Mouse (Mus musculus) testis, adult 2 months (tissue): Measurements from ENCODE around the gene Clcn7. TPM values are rescaled to one million over a fixed set of nuclear protein-coding genes. Genes with fewer than 3 reads are reported as not detected.
A peak's percentile ranks its signal among the peaks of the same experiment; 100 is the strongest.

Experiments used
- H3K27ac ChIP-seq: fragments of 200-500 bp; 2 replicates; pipeline ENCODE4 v1.5.1; 2012; ENCODE audit warnings: low read depth, low read length; ENCODE audit not compliant: control insufficient read depth, insufficient read depth
- H3K27me3 ChIP-seq: fragments of 200-500 bp; 2 replicates; pipeline ENCODE4 v1.6.1; 2012; ENCODE audit warnings: mild to moderate bottlenecking, low read length, moderate library complexity; ENCODE audit not compliant: control insufficient read depth, insufficient read depth
- H3K36me3 ChIP-seq: fragments of 200-500 bp; 2 replicates; pipeline ENCODE4 v1.6.1; 2012; ENCODE audit warnings: mild to moderate bottlenecking, low read length; ENCODE audit not compliant: control insufficient read depth, insufficient read depth
- H3K4me1 ChIP-seq: fragments of 200-500 bp; 2 replicates; pipeline ENCODE4 v1.6.1; 2012; ENCODE audit warnings: low read length; ENCODE audit not compliant: control insufficient read depth, insufficient read depth
- H3K4me3 ChIP-seq: fragments of 200-500 bp; 2 replicates; pipeline ENCODE4 v1.5.1; 2012; ENCODE audit warnings: low read depth, mild to moderate bottlenecking, low read length, moderate library complexity, mixed read lengths; ENCODE audit not compliant: control insufficient read depth
- CTCF ChIP-seq: fragments of 200-500 bp; IDR thresholded peaks from 2 replicates; pipeline ENCODE4 v1.5.1; 2012; ENCODE audit warnings: low read depth, mild to moderate bottlenecking, inconsistent platforms, low read length, moderate library complexity; ENCODE audit not compliant: control insufficient read depth, insufficient read depth, insufficient replicate concordance
- POLR2A ChIP-seq: fragments of 200-500 bp; IDR thresholded peaks from 2 replicates; pipeline ENCODE4 v1.6.1; 2012; ENCODE audit warnings: low read depth, mild to moderate bottlenecking, inconsistent platforms, low read length, moderate library complexity; ENCODE audit not compliant: control insufficient read depth
- polyA plus RNA-seq: library from polyadenylated mRNA; depleted of rRNA; stranded (reverse); fragments of >200 nt; gene quantifications from 2 replicates; pipeline ENCODE4 v1.2.3, GENCODE M21; 2012

Gene Clcn7
- polyA plus RNA-seq, 1 experiment: 14.1 TPM

- TF ChIP-seq POLR2A (no peak), CTCF (no peak)
- H3K36me3 ChIP-seq: no peaks in the 10 kb centered on the region; the same call in none of the 2 replicates
- no peak overlapping the region for H3K4me3 ChIP-seq
- H3K4me1 ChIP-seq: peaks cover 17% of the 10 kb centered on the region
- no peak overlapping the region for H3K27ac ChIP-seq
- no peaks in the 10 kb centered on the region for H3K27me3 ChIP-seq
Measured at GRCm38 (mm10) chr17:25164770-25165169, 31.6 kb downstream of the Clcn7 start.

- no peak overlapping the region for H3K27ac ChIP-seq
- no peaks in the 10 kb centered on the region for H3K27me3 ChIP-seq
- H3K4me1 ChIP-seq: peaks cover 15% of the 10 kb centered on the region
- no peak overlapping the region for H3K4me3 ChIP-seq
- H3K36me3 ChIP-seq: no peaks in the 10 kb centered on the region; the same call in none of the 2 replicates
- no peak for TF ChIP-seq CTCF
- TF ChIP-seq POLR2A: no peak
Measured at GRCm38 (mm10) chr17:25165970-25166671, 32.9 kb downstream of the Clcn7 start.

- Histone ChIP-seq H3K4me1 (no peaks in the 10 kb centered on the region), H3K4me3 (no peak overlapping the region), H3K27ac (no peak overlapping the region), H3K36me3 (no peaks in the 10 kb centered on the region), H3K27me3 (no peaks in the 10 kb centered on the region)
- no peak for TF ChIP-seq POLR2A
Measured at GRCm38 (mm10) chr17:25169706-25170105, 36.5 kb downstream of the Clcn7 start.

DNA sequence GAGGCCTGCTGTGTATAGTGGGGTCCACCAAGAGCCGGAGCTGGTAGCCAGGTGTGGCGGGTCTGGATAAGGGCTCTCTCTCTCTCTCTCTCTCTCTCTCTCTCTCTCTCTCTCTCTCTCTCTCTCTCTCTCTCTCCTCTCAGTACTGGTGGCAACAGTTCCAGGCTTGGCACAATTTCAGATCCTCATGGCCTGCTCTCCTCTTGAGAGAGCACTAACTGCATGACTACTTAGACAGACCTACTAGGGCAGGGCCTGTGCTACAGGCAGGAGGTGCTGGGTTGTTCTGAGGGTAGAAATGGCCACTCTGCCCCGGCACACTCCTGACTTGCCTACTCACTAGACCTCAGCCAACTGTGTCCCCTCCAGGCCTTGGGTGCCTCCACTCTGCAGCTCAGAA lies 39.4 kb downstream of the Clcn7 start:
- TF ChIP-seq POLR2A (no peak), CTCF (no peak)
- Histone ChIP-seq H3K4me1 (no peaks in the 10 kb centered on the region), H3K27me3 (no peaks in the 10 kb centered on the region), H3K4me3 (no peak overlapping the region), H3K36me3 (no peaks in the 10 kb centered on the region), H3K27ac (no peak overlapping the region)

DNA sequence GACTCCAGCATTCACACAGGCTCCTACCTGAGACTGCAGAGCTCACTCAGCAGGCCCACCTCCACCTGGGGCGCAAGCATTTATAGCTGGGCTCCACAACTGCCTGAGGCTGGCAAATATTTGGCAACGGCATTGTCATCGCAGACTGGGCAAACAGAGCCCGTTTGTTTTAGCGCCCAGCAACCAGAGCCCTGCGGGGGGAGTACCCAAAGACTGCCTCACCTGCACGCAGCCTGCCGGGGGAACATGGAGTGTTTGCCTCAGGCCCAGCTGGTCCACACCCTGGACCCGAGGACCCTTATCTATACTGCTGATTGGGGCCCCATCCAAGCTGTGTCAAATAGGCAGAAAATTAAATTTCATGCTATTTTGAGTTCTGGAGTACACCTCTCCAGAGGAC lies 42.2 kb downstream of the Clcn7 start, which contains the start of gene Gm38655:
TSS of gene Gm38655 (minus strand) at position 61 of the 400 bp plus-strand sequence.
- H3K4me1 ChIP-seq: no peaks in the 10 kb centered on the region
- no peaks in the 10 kb centered on the region for H3K36me3 ChIP-seq
- H3K27ac ChIP-seq: no peak within 1 kb of the TSS
- no peak for TF ChIP-seq CTCF
- no peak within 1 kb of the TSS for H3K4me3 ChIP-seq
- H3K27me3 ChIP-seq: no peaks in the 10 kb centered on the region

DNA sequence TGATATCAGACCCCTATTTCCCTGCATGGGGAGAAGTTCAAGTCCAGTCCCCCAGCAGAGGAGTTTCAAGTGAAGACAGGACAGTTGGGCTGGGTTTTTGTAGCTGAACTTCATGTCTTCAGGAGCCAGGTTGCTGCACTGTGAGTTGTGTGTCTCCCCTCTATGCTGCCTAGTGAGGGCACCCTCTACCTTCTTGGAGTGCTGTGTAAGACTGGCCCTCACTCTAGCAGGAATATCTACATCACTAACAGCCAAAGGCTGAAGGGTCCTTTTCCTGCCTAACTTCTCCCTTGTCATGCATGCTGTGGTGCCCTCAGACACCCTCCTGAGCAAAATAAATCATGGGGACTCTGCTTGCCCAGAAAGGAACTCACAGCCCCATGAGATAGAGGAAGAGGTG lies 50.0 kb downstream of the Clcn7 start:
- Histone ChIP-seq H3K27me3 (no peaks in the 10 kb centered on the region), H3K4me1 (peaks cover 8% of the 10 kb centered on the region), H3K4me3 (no peak overlapping the region), H3K27ac (no peak overlapping the region), H3K36me3 (no peaks in the 10 kb centered on the region)
- TF ChIP-seq POLR2A (no peak), CTCF (no peak)

- Histone ChIP-seq H3K4me3 (peak within 1 kb of the TSS; percentile 93), H3K27me3 (no peaks in the 10 kb centered on the region), H3K36me3 (no peaks in the 10 kb centered on the region), H3K4me1 (peaks cover 11% of the 10 kb centered on the region), H3K27ac (peak within 1 kb of the TSS; percentile 84)
- no peak for TF ChIP-seq CTCF
- TF ChIP-seq POLR2A: peak; percentile 90
Measured at GRCm38 (mm10) chr17:25184129-25184691, 51.0 kb downstream of the Clcn7 start, which contains the start of gene BC003965. TSS of gene BC003965 (plus strand) at chr17:25184554.
